Mouse (Mus musculus) T-helper 1 cell (primary cell): ENCODE data around the gene Pcf11.

Source experiments
- in situ Hi-C: fragments of 300-600 bp; cut with MboI, MseI; formaldehyde crosslinking; loops from one replicate; pipeline ENCODE4 v1.15.1; 2025; ENCODE audit warnings: high pct_unique_total_duplicates

The Pcf11 gene

GRCm38 (mm10) chr7:92638050-92638449, 31.7 kb downstream of the Pcf11 start:
- in situ Hi-C loops: loop anchor here (5.0 to 10.0 kb wide), 2 partner anchors 234 to 533 kb away; partner anchors contain the start of genes Ddias and Prcp

- in situ Hi-C loops: loop anchor here (5.0 to 10.0 kb wide), 2 partner anchors 235 to 532 kb away; partner anchors contain the start of genes Ddias and Prcp
Measured at GRCm38 (mm10) chr7:92637021-92637625, 32.6 kb downstream of the Pcf11 start, which contains the start of gene Ankrd42. Gene Ankrd42, minus strand, starts transcription at chr7:92637142.

- in situ Hi-C loops: loop anchor here (5.0 to 10.0 kb wide), 2 partner anchors 236 to 532 kb away; partner anchors contain the start of genes Ddias and Prcp
Measured at GRCm38 (mm10) chr7:92636295-92637011, 33.3 kb downstream of the Pcf11 start.

GRCm38 (mm10) chr7:92630167-92630566, 39.6 kb downstream of the Pcf11 start:
- in situ Hi-C loops: loop anchor here (10.0 kb wide), 1 partner anchor 525 kb away; no protein-coding TSS in a partner anchor

- in situ Hi-C loops: no loop called here
Measured at GRCm38 (mm10) chr7:92624488-92624887, 45.2 kb downstream of the Pcf11 start.

- in situ Hi-C loops: loop anchor here (5.0 kb wide), 1 partner anchor 69 kb away; no protein-coding TSS in a partner anchor
Measured at GRCm38 (mm10) chr7:92610830-92611229, 58.9 kb downstream of the Pcf11 start.

- in situ Hi-C loops: no loop called here
Measured at GRCm38 (mm10) chr7:92604961-92605360, 64.8 kb downstream of the Pcf11 start.
